Mouse (Mus musculus) brain, embryonic 14.5 days (tissue): ENCODE measurements around the gene Cyb5d1.

Experiments used
- CTCF ChIP-seq: fragments of 200-500 bp; IDR thresholded peaks from 2 replicates; pipeline ENCODE4 v1.5.1; 2012; ENCODE audit warnings: inconsistent platforms, mild to moderate bottlenecking, moderate library complexity, borderline replicate concordance; ENCODE audit not compliant: insufficient read depth, insufficient read length; ENCODE audit errors: extremely low read depth
- POLR2A ChIP-seq: fragments of 200-500 bp; IDR thresholded peaks from 2 replicates; pipeline ENCODE4 v1.6.1; 2012; ENCODE audit warnings: mild to moderate bottlenecking, inconsistent platforms, borderline replicate concordance; ENCODE audit not compliant: poor library complexity, insufficient read depth, insufficient read length, severe bottlenecking; ENCODE audit errors: extremely low read depth

GRCm38 (mm10) chr11:69430631-69431030 is 35.2 kb upstream of the Cyb5d1 start:
- TF ChIP-seq CTCF, result no peak
- no peak for TF ChIP-seq POLR2A
